Mouse (Mus musculus) cerebellum, postnatal 4 days (tissue): ENCODE measurements around the gene Psma1.
A peak's percentile ranks its signal among the peaks of the same experiment; 100 is the strongest.

ENCODE experiments used
- DNase-seq, 2 experiments: peaks; one replicate each; pipeline ENCODE4 v3.0.0; 2022; ENCODE audit warnings: low spot score in 2 of 2, mixed read lengths in 1 of 2

Gene Psma1

DNA sequence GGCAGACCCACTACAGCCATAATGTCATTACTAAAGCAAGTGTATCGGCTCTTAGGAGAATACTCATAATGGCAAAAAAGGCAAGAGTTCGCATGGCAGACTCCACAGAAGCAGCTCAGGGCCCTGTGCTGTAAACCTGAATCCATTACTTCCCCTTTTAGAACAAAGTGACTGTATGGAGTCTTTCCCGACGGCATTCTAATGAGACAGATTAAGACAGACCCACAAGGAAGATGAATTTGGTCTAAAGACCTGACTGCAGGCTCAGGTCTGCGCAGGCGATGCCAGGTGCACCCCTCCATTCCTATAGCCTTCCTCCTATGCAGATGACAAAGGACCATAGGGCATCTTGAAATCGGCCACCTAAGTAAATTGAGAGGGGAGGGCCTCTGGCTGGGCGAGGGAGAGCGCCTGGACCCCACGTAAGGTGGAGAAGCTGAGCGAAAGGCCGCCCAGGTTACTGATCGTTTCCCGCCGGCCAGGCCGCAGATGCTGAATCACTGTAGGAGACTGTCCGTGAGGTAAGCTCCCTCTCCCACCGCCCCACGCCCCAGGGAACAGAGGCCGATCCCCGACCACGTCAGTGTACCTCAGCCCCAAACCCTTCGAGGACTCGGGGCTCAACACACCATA lies 430 bp downstream of the Psma1 start:
- no peak for DNase-seq

DNA sequence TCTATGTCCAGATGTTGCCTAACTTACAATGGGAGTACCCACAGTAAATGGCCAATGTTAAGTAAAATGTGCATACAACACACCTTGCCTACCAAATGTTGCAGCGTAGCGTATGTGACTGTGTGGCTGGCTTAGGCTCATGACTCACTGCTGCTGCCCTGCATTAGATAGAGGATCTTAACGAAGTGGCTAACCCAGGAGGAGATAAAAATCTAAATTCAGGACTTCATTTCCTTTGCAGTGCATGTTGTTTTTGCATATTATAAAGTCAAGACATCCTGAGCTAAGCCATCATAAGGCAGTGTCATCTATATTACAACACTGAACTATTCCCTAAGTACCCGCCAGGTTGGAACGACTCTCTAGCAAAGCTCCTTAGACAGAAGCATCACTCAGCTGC lies 7.5 kb downstream of the Psma1 start:
- DNase-seq, result no peak

DNA sequence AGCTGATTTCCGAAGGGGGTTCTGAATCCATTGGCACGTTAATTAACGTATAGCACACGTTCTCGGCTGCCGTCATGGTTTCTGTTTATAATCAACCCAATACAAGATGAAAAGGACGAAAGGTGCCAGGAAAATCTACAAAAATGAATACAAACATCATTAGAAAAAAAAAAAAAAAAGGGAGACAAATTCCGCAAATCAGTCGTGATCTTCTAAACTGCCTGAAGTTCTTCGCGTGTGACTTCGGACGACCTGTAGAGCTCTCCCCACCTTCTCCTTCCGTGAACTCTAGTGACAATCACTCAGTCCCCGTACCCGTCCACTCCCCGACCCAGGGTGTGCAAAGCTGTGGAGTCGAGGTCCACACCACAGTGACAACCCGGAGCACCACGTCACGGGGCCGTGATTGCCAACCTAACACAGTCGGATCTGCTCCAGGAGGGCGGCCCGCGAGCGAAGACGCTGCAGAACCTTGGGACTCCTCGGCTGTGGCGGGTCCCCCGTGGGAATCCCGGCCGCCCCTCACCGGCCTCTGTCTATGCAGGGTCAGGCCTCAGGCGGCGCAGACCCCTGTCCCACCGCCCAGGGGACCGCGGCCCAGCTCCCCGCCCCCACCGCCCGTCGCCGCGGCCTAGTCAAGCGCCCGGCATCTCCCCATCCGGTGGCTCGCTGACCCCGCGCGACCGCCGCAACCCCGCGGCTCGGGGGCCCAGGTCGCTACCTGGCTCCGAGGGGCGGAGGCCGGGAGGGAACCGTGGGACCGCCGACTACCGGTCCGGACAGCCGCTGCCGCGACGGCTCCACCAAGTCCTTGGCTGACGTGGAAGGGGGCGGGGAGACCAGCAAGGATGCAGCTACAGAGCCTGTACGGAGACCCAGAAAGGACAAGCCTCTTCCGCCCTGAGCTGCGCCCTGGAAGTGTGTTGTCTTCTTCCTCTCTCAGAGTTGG lies 21.8 kb downstream of the Psma1 start, which contains the start of gene Copb1:
Gene Copb1, minus strand, starts transcription at position 827 of the 949 bp plus-strand sequence.
- DNase-seq, result peak; percentile 74 to 85

DNA sequence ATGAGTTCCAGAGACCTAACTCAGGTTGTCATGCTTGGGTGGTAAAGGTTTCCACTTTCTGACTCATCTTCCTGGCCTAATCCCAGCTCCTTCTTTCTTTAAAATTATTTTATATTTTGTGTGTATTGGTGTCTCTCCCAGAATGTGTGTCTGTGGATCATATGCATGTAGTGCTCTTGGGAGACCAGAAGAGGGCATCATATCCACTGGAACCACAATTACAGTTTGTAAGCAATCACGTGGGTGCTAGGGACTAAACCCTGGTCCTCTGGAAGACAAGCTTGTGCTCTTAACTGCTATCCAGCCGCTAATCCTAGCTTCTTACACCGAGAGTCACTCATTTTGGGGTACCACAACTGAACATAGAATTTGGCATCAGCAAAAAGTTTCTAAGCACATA lies 24.2 kb downstream of the Psma1 start:
- no peak for DNase-seq

DNA sequence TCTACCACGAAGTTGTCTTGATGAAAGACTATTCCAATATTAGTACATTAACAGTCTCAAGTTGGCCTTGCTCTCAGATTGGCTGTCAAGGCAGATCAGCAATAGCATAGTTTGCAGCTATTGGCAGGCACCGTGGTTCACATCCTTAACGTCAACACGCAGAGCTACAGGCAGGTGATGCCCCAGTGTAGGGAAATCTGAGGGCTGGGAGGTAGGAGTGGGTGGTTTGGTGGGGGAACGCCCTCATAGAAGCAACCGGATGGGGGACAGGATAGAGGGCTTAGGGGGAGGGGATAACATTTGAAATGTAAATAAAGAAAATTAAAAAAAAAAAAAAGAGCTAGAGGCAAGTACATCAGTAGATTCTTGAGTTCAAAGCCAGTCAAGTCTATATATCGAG lies 41.9 kb downstream of the Psma1 start:
- no peak for DNase-seq

DNA sequence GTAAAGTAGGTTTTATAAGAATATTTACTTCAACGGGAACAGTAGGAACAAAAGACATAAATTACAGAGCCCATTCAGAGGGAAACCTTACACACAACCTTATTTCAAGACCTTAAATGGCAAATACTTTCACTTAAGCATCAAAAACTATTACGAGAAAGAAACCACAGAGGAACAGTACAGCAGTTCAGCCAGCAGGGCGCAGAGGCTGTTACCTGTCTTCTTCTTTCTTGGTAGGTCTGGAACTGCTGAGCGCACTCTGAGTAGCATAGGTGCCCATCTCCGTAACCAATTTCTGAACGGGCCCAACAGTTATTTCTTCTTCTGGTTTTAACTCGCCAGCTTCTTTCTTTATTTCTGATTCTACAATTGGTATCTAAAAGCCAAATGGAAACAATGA lies 42.9 kb downstream of the Psma1 start:
- no peak for DNase-seq

DNA sequence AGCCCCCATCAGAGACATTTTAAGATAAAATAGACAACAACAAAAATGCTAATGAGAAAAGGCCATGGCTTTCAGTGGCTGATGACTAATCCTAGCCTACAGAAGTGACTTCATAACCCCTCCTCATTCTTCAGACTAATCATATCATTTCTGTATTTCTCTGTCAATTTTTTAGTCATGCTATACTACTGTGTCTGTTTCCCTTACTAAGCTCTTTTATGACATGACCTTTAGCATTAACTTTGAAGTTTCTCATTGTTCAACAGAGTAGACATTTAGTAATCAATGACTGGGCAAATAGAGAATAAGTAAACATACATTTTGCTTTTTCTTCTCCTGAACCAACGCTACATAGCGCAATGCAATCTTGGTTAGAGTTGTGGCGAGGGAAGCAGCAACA lies 44.1 kb downstream of the Psma1 start:
- no peak for DNase-seq

DNA sequence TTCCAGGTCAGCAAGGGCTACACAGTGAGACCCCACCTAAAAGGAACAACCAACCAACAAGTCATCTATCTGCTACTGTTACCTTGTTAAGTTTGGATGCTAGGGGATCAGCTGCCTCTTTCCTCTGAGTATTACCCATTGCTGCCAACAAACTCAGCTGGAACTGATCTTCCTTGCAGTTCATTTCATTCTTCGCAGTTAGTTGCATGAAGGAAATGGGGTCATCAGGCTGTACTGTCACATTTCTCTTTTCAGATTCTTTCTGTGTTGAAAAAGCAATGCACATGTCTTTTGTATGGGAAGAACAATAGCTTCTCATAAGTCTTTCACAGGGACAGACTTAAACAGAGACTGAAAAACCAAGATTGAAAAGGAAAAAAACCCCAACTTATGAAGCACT lies 49.4 kb downstream of the Psma1 start:
- DNase-seq, result no peak

DNA sequence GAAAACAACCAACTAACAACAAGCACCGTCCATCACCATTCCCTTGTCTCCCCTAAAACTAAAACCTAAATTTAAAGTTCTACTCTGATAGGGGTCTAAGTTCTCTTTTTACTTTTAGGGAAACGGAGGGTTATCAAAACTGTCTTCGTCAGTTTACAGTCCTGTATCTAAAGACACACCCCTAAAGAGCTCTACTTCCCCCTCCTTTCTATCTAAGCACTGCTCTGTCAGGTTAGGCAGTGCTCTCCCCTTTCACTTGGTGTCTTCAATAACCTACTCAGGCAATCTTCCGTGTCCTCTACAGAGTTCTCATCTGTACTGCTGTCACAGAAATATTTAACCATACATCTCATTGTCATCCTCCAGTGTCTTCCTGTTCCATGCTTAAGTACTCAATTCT lies 55.5 kb downstream of the Psma1 start:
- DNase-seq, result no peak

DNA sequence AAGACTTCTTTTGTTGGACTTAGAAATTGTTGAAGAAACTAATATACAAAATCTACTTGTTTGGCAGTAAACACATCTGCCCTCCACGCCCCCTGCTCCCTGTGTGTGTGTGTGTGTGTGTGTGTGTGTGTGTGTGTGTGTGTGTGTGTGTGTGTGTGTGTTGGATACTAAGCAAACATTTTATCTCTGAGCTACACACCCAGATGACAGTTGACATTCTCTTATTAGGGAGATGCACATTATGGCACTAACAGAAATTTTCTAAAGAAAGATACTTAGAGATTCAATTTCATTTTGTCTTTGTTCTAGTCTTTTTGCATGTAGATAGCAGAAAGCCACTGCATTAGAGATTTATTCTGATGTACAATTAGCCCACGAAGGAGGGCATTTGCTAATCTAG lies 59.0 kb downstream of the Psma1 start:
- no peak for DNase-seq
